Mouse (Mus musculus): ENCODE data around the gene Syf2.

- TF ChIP-seq CTCF (IDR thresholded peaks at IDR 0.05; ENCODE audit: control insufficient read depth, insufficient read depth, insufficient replicate concordance, low read depth, low read length), result no peak
- no peak for TF ChIP-seq POLR2A (IDR thresholded peaks at IDR 0.05; ENCODE audit: control insufficient read depth, low read depth, low read length)
Observed at GRCm38 (mm10) chr4:134983136-134983535, 52.4 kb downstream of the Syf2 start.
